Mouse (Mus musculus): ENCODE measurements around the gene Nipsnap2.
"Not testable (repeated sequence)": the region's sequence is repeated elsewhere in the genome, so short reads cannot be mapped to it uniquely, and the experiment has no call there.

DNA sequence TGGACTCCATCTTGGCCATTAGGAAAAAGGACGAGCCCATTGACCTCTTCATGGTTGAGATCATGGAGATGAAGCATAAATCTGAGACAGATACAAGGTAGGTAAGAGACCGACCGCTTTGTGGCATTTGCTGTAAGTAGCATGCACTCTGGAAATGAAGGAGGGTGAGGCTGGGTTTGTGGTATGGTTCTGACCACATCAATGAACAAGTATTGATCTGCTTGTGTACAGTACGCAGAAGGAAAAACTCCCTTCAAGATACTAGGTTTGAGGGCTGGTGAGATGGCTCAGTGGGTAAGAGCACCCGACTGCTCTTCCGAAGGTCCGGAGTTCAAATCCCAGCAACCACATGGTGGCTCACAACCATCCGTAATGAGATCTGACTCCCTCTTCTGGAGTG is 65.7 kb downstream of the Nipsnap2 start:
- TF ChIP-seq EP300, CTCF (IDR thresholded peaks at IDR 0.05): not testable (repeated sequence)
